Mouse (Mus musculus) cerebellum, adult 2 months (tissue): Measurements from ENCODE around the gene Rapgef2. TPM values are rescaled to one million over a fixed set of nuclear protein-coding genes. Genes with fewer than 3 reads are reported as not detected.

Experiments
- DNase-seq, 2 experiments: peaks; one replicate each; pipeline ENCODE4 v3.0.0; 2021
- H3K27ac ChIP-seq: fragments of 200-500 bp; 2 replicates; pipeline ENCODE4 v1.5.1; 2012; ENCODE audit warnings: low read length, control low read depth, inconsistent platforms; ENCODE audit not compliant: insufficient read depth
- H3K27me3 ChIP-seq: fragments of 200-500 bp; 2 replicates; pipeline ENCODE4 v1.6.1; 2012; ENCODE audit warnings: inconsistent platforms, mild to moderate bottlenecking, low read length, moderate library complexity; ENCODE audit not compliant: control insufficient read depth, insufficient read depth
- H3K4me1 ChIP-seq: fragments of 200-500 bp; 2 replicates; pipeline ENCODE4 v1.6.1; 2011; ENCODE audit warnings: low read length; ENCODE audit not compliant: control insufficient read depth, insufficient read depth
- H3K4me3 ChIP-seq: fragments of 200-500 bp; replicated peaks from 2 replicates; pipeline ENCODE3; 2011; ENCODE audit warnings: mild to moderate bottlenecking, low read depth, low read length, control low read depth; ENCODE audit not compliant: insufficient read depth
- CTCF ChIP-seq: fragments of 200-500 bp; IDR thresholded peaks from 2 replicates; pipeline ENCODE4 v1.5.1; 2011; ENCODE audit warnings: low read depth, mild to moderate bottlenecking, control low read depth, low read length, moderate library complexity, borderline replicate concordance; ENCODE audit not compliant: insufficient read depth
- POLR2A ChIP-seq: fragments of 200-500 bp; IDR thresholded peaks from 2 replicates; pipeline ENCODE4 v1.6.1; 2011; ENCODE audit warnings: low read length, control low read depth, borderline replicate concordance; ENCODE audit not compliant: insufficient read depth
- WGBS: fragments of 180-500 bp; shearing (Covaris S2); methylation state at CpG from one replicate; pipeline ENCODE4 v1.1.7; 2018; 5-methylcytosine and 5-hydroxymethylcytosine counted together
- polyA plus RNA-seq: library from polyadenylated mRNA; depleted of rRNA; stranded (reverse); fragments of >200 nt; gene quantifications from 2 replicates; pipeline ENCODE4 v1.2.3, GENCODE M21; 2012; rRNA removed

Rapgef2 gene
- polyA plus RNA-seq, 1 experiment = 30.5 TPM

DNA sequence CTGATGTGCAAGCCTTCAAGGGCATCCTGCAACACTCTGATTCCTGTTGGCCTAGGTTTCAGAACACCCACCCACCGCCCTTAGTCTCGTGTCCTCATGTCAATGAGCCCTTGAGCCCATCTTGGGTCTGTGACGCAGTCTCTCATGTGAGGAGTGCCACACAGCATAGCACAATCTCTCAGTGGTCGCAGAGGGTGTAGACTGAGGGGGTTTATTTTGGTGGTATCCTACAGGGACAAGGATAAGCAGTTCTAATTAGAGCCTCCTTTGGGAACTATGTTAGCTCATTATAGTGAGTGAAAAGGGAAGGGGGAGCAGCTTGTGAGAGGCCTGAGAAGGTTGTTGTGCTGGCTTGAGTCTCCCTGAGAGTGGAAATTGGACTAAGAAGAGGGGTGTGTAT, 263.6 kb downstream of the Rapgef2 start:
- H3K4me3 ChIP-seq = no peak overlapping the region
- H3K4me1 ChIP-seq = peaks cover 5% of the 10 kb centered on the region
- WGBS = 96% methylated on average over 4 of the region's 4 CpGs
- H3K27ac ChIP-seq = no peak overlapping the region
- DNase-seq = no peak
- TF ChIP-seq POLR2A (no peak), CTCF (no peak)
- H3K27me3 ChIP-seq = no peaks in the 10 kb centered on the region

- DNase-seq = no peak
- H3K4me1 ChIP-seq = no peaks in the 10 kb centered on the region
- no peak overlapping the region for H3K27ac ChIP-seq
- WGBS = 41% methylated on average over 4 of the region's 4 CpGs
- no peaks in the 10 kb centered on the region for H3K27me3 ChIP-seq
- no peak overlapping the region for H3K4me3 ChIP-seq
- TF ChIP-seq POLR2A (no peak), CTCF (no peak)
These were observed 268.9 kb downstream of the Rapgef2 start for GRCm38 (mm10) chr3:79017440-79017839.

DNA sequence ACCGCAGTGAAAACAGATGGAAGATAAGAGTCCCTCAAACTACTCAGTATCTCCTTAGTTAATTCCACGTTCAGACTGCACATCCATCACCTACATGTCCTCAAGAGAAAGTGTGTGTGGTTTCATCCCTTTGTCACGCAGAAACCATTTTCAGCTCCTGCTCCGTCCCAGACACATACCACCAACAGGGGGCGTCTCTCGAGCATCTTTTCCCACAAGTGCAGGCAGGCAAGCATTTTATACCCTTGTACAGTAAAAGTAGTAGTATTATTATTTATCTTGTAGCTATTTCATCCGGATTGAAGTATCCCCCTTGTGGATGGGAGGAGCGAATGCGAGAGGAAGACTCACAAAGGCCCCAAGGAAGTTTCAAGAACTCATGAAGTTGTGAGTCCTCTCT, 269.5 kb downstream of the Rapgef2 start:
- WGBS = 89% methylated on average over 9 of the region's 9 CpGs
- H3K27ac ChIP-seq = no peak overlapping the region
- no peaks in the 10 kb centered on the region for H3K27me3 ChIP-seq
- TF ChIP-seq POLR2A = no peak
- TF ChIP-seq CTCF = no peak
- no peak for DNase-seq
- no peak overlapping the region for H3K4me3 ChIP-seq
- no peaks in the 10 kb centered on the region for H3K4me1 ChIP-seq

- no peak for DNase-seq
These were observed 270.5 kb downstream of the Rapgef2 start for GRCm38 (mm10) chr3:79015621-79016474.

More at GRCm38 (mm10) chr3:79015621-79016474, 270.5 kb downstream of the Rapgef2 start:
- no peaks in the 10 kb centered on the region for H3K27me3 ChIP-seq
- H3K4me1 ChIP-seq = no peaks in the 10 kb centered on the region
- no peak for TF ChIP-seq CTCF
- no peak for TF ChIP-seq POLR2A
- H3K27ac ChIP-seq = no peak overlapping the region
- no peak overlapping the region for H3K4me3 ChIP-seq
- WGBS = 67% methylated on average over 9 of the region's 9 CpGs

Other genes with a start within 250 kb of the Rapgef2 start
- gene Gm17359, start 50.1 kb upstream of the Rapgef2 start, polyA plus RNA-seq = not detected in 2 replicates